Mouse (Mus musculus) heart, embryonic 15.5 days (tissue): Measurements from ENCODE around the gene Dad1. TPM values are rescaled to one million over a fixed set of nuclear protein-coding genes. Genes with fewer than 3 reads are reported as not detected.

Source experiments
- ATAC-seq: fragments of 200-750 bp; cut with Nextera tagmentation; replicated peaks from 2 replicates; pipeline ENCODE4 v1.8.0; 2017; ENCODE audit warnings: low read depth, moderate TSS enrichment; ENCODE audit not compliant: insufficient number of reproducible peaks, insufficient read depth, low FRiP score
- H3K27ac ChIP-seq: fragments of 300-500 bp; sonication (generic); 2 replicates; pipeline ENCODE4 v1.5.1; 2015; ENCODE audit warnings: mild to moderate bottlenecking, inconsistent platforms
- H3K27me3 ChIP-seq: fragments of 300-500 bp; sonication (generic); 2 replicates; pipeline ENCODE4 v1.6.1; 2015; ENCODE audit warnings: inconsistent platforms
- H3K36me3 ChIP-seq: fragments of 300-500 bp; sonication (generic); 2 replicates; pipeline ENCODE4 v1.6.1; 2015; ENCODE audit warnings: mild to moderate bottlenecking, inconsistent platforms
- H3K4me1 ChIP-seq: fragments of 300-500 bp; sonication (generic); replicated peaks from 2 replicates; pipeline ENCODE4 v1.6.1; 2015; ENCODE audit warnings: inconsistent platforms
- H3K4me2 ChIP-seq: fragments of 300-500 bp; sonication (generic); 2 replicates; pipeline ENCODE4 v1.6.1; 2015; ENCODE audit warnings: inconsistent platforms, mild to moderate bottlenecking, moderate library complexity
- H3K4me3 ChIP-seq: fragments of 300-500 bp; sonication (generic); 2 replicates; pipeline ENCODE4 v1.5.1; 2015; ENCODE audit warnings: mild to moderate bottlenecking, inconsistent platforms
- H3K9ac ChIP-seq: fragments of 300-500 bp; sonication (generic); 2 replicates; pipeline ENCODE4 v1.6.1; 2015; ENCODE audit warnings: mild to moderate bottlenecking, inconsistent platforms
- H3K9me3 ChIP-seq: fragments of 300-500 bp; sonication (generic); replicated peaks from 2 replicates; pipeline ENCODE4 v1.6.1; 2016; ENCODE audit warnings: inconsistent platforms
- WGBS: fragments of 180-500 bp; shearing (Covaris S2); methylation state at CpG from one replicate; pipeline ENCODE4 v1.1.7; 2015; ENCODE audit warnings: mixed read lengths; 5-methylcytosine and 5-hydroxymethylcytosine counted together
- polyA plus RNA-seq: library from polyadenylated mRNA; unstranded; fragments of >200 nt; fragmentation: Nextera tagmentation; extraction: Ambion mirVana; gene quantifications from 2 replicates; pipeline ENCODE4 v1.2.1, GENCODE M21; 2015

Gene Dad1
- polyA plus RNA-seq, 1 experiment from 2014 or later: 362 TPM

GRCm38 (mm10) chr14:54191026-54191390, 62.9 kb downstream of the Dad1 start:
- H3K27me3 ChIP-seq: no peaks in the 10 kb centered on the region
- H3K9me3 ChIP-seq: no peaks in the 10 kb centered on the region
- H3K4me3 ChIP-seq: no peak overlapping the region
- no peak overlapping the region for H3K9ac ChIP-seq
- H3K4me2 ChIP-seq: no peak overlapping the region
- 37% methylated on average over 4 of the region's 4 CpGs for WGBS
- no peak for ATAC-seq
- H3K36me3 ChIP-seq: no peaks in the 10 kb centered on the region
- H3K4me1 ChIP-seq: peaks cover 39% of the 10 kb centered on the region
- H3K27ac ChIP-seq: peak overlapping the region; percentile 80

GRCm38 (mm10) chr14:54190305-54191025, 63.4 kb downstream of the Dad1 start:
- Histone ChIP-seq H3K36me3 (no peaks in the 10 kb centered on the region), H3K27me3 (no peaks in the 10 kb centered on the region), H3K27ac (peak overlapping the region; percentile 80), H3K9ac (no peak overlapping the region), H3K9me3 (no peaks in the 10 kb centered on the region), H3K4me3 (no peak overlapping the region), H3K4me1 (peaks cover 41% of the 10 kb centered on the region), H3K4me2 (no peak overlapping the region)
- ATAC-seq: peak; percentile 49
- 38% methylated on average over 7 of the region's 7 CpGs for WGBS

GRCm38 (mm10) chr14:54189255-54189654, 64.6 kb downstream of the Dad1 start:
- ATAC-seq: peak; percentile 36; the same call in 1 of the 2 replicates
- Histone ChIP-seq H3K9ac (no peak overlapping the region), H3K9me3 (no peaks in the 10 kb centered on the region), H3K4me3 (no peak overlapping the region), H3K4me2 (no peak overlapping the region), H3K27me3 (no peaks in the 10 kb centered on the region), H3K36me3 (no peaks in the 10 kb centered on the region), H3K27ac (peak overlapping the region; percentile 80), H3K4me1 (peaks cover 45% of the 10 kb centered on the region)
- 29% methylated on average over 3 of the region's 3 CpGs for WGBS

DNA sequence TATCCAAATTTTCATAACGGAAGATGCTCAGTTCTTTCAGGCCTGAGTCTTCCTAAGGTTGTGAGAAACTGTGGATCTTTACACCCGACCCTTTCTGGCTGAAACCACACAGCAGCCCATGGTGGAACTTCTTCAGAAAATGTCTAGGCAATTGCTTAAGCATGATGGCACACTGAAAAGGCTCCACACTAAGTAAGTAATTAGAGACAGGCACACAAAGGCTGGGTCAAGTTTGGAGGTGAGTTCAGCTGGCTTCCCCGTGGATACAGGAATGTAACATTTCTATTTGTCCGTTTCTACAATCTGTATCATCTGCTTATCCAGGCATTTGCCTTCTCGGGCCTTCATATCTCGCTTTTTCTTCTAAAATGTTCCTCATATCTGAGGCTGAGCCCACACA, 66.7 kb downstream of the Dad1 start:
- no peaks in the 10 kb centered on the region for H3K9me3 ChIP-seq
- H3K4me1 ChIP-seq: peaks cover 40% of the 10 kb centered on the region
- no peak for ATAC-seq
- no peaks in the 10 kb centered on the region for H3K36me3 ChIP-seq
- H3K4me2 ChIP-seq: no peak overlapping the region
- H3K27me3 ChIP-seq: no peaks in the 10 kb centered on the region
- WGBS: 63% methylated on average over 6 of the region's 6 CpGs
- no peak overlapping the region for H3K4me3 ChIP-seq
- H3K27ac ChIP-seq: no peak overlapping the region
- no peak overlapping the region for H3K9ac ChIP-seq

Other genes starting within 250 kb of the Dad1 start
- gene Abhd4, start 84 bp upstream of the Dad1 start, polyA plus RNA-seq: 96.0 and 106 TPM in 2 replicates
- gene Olfr49, start 30.8 kb upstream of the Dad1 start, polyA plus RNA-seq: 0.03 TPM in 1 of 2 replicates, not detected in the other
- gene Oxa1l, start 106.7 kb upstream of the Dad1 start, polyA plus RNA-seq: 53.2 and 54.4 TPM in 2 replicates
- gene Slc7a7, start 163.7 kb upstream of the Dad1 start, polyA plus RNA-seq: 7.7 and 11.0 TPM in 2 replicates
- gene Mrpl52, start 172.8 kb upstream of the Dad1 start, polyA plus RNA-seq: 196 and 285 TPM in 2 replicates
- 91.2 and 125 TPM in 2 replicates for gene Mmp14, start 177.5 kb upstream of the Dad1 start, polyA plus RNA-seq
- gene Lrp10, start 210.0 kb upstream of the Dad1 start, polyA plus RNA-seq: 41.9 and 51.6 TPM in 2 replicates
- 1.1 and 1.9 TPM in 2 replicates for gene Rem2, start 222.0 kb upstream of the Dad1 start, polyA plus RNA-seq